Comparison of ENCODE assay signal across 7 mouse cellular contexts in genomic region chr13:23913791-23914306, GRCm38 (mm10). TPM values are rescaled to one million over a fixed set of nuclear protein-coding genes. Genes with fewer than 3 reads are reported as not detected.
DNase-seq lines count a peak whose midpoint lies in the region; ATAC-seq and TF ChIP-seq lines count a peak whose summit lies in the region.

No protein-coding gene starts in this region.

- ATAC-seq in megakaryocyte-erythroid progenitor cell, adult 5-6 weeks (replicated peaks; ENCODE audit: low FRiP score, low TSS enrichment, poor library complexity, severe bottlenecking) = peak; percentile 91

- H3K27ac ChIP-seq in kidney, adult 2 months (ENCODE audit: insufficient read depth, low read depth, low read length) = peak overlapping the region; percentile 70; the same call in 1 of the 2 replicates

- no peak for TF ChIP-seq POLR2A in kidney, adult 2 months (IDR thresholded peaks at IDR 0.05; ENCODE audit: low read depth, low read length)

- H3K4me1 ChIP-seq in kidney, adult 2 months (ENCODE audit: control insufficient read depth, insufficient read depth, low read length) = peaks cover 12% of the 10 kb centered on the region

- 23% methylated on average over 6 of the region's 6 CpGs for WGBS in kidney, adult 2 months

- DNase-seq in Muller cell, postnatal 12 days (ENCODE audit: inconsistent ontology term) = peak; percentile 49
- DNase-seq in embryo, embryonic 10.5 days (ENCODE audit: low spot score) = peak; percentile 24
- DNase-seq in kidney, adult 2 months = peak; percentile 43
- no peak for DNase-seq in testis, postnatal 10 days (ENCODE audit: low spot score)
- DNase-seq in ovary, adult 18-20 months (ENCODE audit: low spot score) = no peak
- DNase-seq in gastrocnemius, adult 18-20 months (ENCODE audit: low spot score) = no peak

- no peak for TF ChIP-seq CTCF in kidney, adult 2 months (conservative IDR thresholded peaks at IDR 0.05; ENCODE audit: insufficient read depth, insufficient read length, low read depth, low read length)

- H3K27me3 ChIP-seq in kidney, adult 2 months (replicated peaks; ENCODE audit: control insufficient read depth, insufficient read depth, low read length) = no peaks in the 10 kb centered on the region

- H3K36me3 ChIP-seq in kidney, adult 2 months (ENCODE audit: control insufficient read depth, insufficient read depth, low read length) = no peaks in the 10 kb centered on the region

- no peak overlapping the region for H3K4me3 ChIP-seq in kidney, adult 2 months (ENCODE audit: insufficient read depth, low read depth, low read length)

RNA-seq across cellular contexts. Expression of gene Slc17a4, which starts 1.0 kb away (rescaled TPM):
- 2.6 and 2.8 TPM in 2 replicates for polyA plus RNA-seq in kidney, adult 2 months (2012; rRNA removed)
- total RNA-seq in megakaryocyte-erythroid progenitor cell, adult 5-6 weeks (2014; fragmentation: Nextera tagmentation) = 1.2 TPM in 2 replicates
- total RNA-seq in megakaryocyte-erythroid progenitor cell, adult 5-6 weeks (2017) = 1.0 and 1.3 TPM in 2 replicates
- under 1 TPM in 1 of 2 experiments, not detected in 1; 0.09 TPM for total RNA-seq in gastrocnemius, adult 18-20 months (2021)

RNA-seq across cellular contexts. Expression of gene Hist1h2ba, which starts 20.1 kb away (rescaled TPM):
- polyA plus RNA-seq in kidney, adult 2 months (2012; rRNA removed) = 0.33 and 0.41 TPM in 2 replicates
- total RNA-seq in megakaryocyte-erythroid progenitor cell, adult 5-6 weeks (2014; fragmentation: Nextera tagmentation) = not detected in 2 replicates
- not detected in 2 replicates for total RNA-seq in megakaryocyte-erythroid progenitor cell, adult 5-6 weeks (2017)
- total RNA-seq in gastrocnemius, adult 18-20 months (2021) = not detected

RNA-seq across cellular contexts. Expression of gene Hist1h2aa, which starts 20.4 kb away (rescaled TPM):
- not detected in 2 replicates for polyA plus RNA-seq in kidney, adult 2 months (2012; rRNA removed)
- not detected in 2 replicates for total RNA-seq in megakaryocyte-erythroid progenitor cell, adult 5-6 weeks (2014; fragmentation: Nextera tagmentation)
- total RNA-seq in megakaryocyte-erythroid progenitor cell, adult 5-6 weeks (2017) = not detected in 2 replicates
- not detected for total RNA-seq in gastrocnemius, adult 18-20 months (2021)

RNA-seq across cellular contexts. Expression of gene Slc17a1, which starts 46.3 kb away (rescaled TPM):
- polyA plus RNA-seq in kidney, adult 2 months (2012; rRNA removed) = 284 and 312 TPM in 2 replicates
- total RNA-seq in megakaryocyte-erythroid progenitor cell, adult 5-6 weeks (2014; fragmentation: Nextera tagmentation) = not detected in 2 replicates
- total RNA-seq in megakaryocyte-erythroid progenitor cell, adult 5-6 weeks (2017) = not detected in 2 replicates
- not detected for total RNA-seq in gastrocnemius, adult 18-20 months (2021)

Comparison
In these comparisons a context has a peak if more than half of its experiments do, and no peak if none do; other contexts are left out.
1. DNase-seq: peak in Muller cell, postnatal 12 days (single experiment), embryo, embryonic 10.5 days (single experiment) and kidney, adult 2 months (single experiment); none in testis, postnatal 10 days (single experiment), ovary, adult 18-20 months (single experiment) and gastrocnemius, adult 18-20 months (single experiment).